Mouse (Mus musculus) c-Kit-positive CD71-positive TER-119-positive erythroid progenitor cells, embryonic 14.5 days (primary cell): ENCODE data around the gene Gng10.
A peak's percentile ranks its signal among the peaks of the same experiment; 100 is the strongest.

Experiments
- DNase-seq: peaks from one replicate; pipeline ENCODE4 v3.0.0-alpha.2; 2013; ENCODE audit warnings: low spot score

Gene Gng10

DNA sequence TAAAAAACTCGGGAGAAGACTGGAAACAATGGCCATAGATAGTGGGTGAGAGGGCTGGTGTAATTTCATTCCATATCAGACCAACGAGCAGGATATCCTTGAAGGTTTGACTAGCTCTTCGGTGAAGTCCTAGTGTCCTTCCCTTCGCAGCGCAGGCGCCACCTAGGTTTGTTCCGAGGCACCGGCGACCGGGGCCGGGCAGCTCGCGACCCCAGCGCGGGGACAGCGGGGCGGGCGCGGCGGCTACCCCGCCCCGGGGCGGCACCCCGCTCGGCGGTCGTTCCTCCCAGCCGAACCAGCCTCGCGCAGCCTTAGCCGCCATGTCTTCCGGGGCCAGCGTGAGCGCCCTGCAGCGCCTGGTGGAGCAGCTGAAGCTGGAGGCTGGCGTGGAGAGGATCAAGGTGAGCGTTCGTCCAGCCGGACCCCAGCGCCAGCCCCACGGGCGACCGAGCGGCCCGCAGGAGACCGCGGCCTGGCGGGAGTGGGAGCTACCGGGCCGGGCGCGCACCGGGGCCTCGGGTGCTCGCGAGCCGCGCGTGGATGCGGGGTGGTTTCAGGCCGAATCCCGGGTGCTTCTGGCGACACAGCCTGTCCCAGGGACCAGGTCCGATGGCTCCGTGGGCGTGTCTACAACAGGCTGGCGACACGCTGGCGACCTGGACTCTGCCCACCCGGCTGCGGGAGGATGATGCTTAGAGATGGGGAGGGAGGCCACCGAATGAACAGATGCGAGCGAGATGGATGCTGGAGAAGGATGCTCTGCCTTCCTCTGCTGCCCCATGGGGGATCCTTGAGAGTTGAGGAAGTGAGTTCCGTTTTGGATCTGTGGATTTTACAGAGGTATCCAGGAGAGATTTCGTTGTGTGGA is at the start of gene Gng10:
Gene Gng10 (plus strand): TSS at position 171 of the 868 bp plus-strand sequence.
- DNase-seq: peak; percentile 54

GRCm38 (mm10) chr4:58985157-58985648 is 49.7 kb upstream of the Gng10 start:
- DNase-seq: peak; percentile 86

DNA sequence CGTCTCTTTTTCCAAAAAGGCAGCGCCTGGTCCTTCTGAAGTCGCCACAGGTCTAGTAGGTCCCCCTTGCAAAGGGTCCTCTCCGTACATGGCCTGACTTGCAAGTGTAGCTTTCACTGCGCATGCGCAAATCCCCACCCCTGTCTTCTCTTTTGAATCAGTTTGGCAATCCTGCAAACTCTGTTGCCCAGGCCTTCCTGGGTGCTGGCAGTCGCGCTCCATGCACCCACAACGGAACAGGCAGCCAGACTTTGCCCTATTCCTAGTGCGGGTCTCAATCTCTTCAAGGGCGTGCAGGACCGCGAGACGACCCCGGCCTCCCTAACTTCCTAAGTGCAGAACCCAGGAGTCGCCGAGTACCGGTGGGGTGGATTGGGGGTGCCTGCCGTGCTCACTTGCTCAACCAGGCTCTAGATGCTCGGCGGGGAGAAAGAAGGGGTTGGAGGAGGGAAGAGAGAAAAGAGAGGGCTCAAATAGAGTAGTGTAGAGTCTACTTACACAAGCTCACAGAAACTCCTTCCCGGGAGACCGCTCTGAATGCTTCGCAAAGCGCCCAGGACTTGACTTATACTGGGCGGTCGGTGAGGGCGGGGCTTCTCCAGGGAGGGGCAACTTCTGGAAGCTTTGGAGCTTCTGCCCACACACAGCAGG is 48.2 kb upstream of the Gng10 start, which contains the start of gene Ptgr1:
Gene Ptgr1 (minus strand): TSS at position 580 of the 651 bp plus-strand sequence.
- peak; percentile 86 for DNase-seq

GRCm38 (mm10) chr4:58989303-58989898 is 45.5 kb upstream of the Gng10 start:
- DNase-seq: no peak

GRCm38 (mm10) chr4:58990609-58991434 is 44.1 kb upstream of the Gng10 start:
- peak; percentile 58 for DNase-seq

GRCm38 (mm10) chr4:58992195-58992594 is 42.7 kb upstream of the Gng10 start:
- no peak for DNase-seq

DNA sequence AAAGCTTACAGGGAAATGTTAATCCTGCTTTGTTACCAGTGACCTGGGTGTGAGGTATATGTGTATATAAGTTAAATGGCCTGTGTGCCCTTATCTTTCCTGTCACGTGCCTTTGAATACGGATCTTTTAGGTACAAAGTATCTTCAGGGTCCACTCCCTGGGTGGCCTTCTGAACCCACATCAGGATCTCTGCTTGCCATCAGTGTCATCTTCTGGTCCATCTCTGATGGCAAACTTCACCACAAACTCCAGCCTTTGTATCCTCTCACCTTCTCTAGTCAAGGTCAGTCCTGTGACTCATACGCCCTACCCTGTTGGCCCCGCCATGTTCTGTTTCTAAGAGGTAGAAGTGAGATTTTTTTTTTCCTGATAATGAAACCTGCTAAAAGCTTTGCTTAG is 40.1 kb upstream of the Gng10 start, which contains the start of gene Dnajc25:
Gene Dnajc25 (plus strand): TSS at position 301 of the 400 bp plus-strand sequence.
- no peak for DNase-seq

GRCm38 (mm10) chr4:58995251-58995693 is 39.6 kb upstream of the Gng10 start:
- DNase-seq: no peak

DNA sequence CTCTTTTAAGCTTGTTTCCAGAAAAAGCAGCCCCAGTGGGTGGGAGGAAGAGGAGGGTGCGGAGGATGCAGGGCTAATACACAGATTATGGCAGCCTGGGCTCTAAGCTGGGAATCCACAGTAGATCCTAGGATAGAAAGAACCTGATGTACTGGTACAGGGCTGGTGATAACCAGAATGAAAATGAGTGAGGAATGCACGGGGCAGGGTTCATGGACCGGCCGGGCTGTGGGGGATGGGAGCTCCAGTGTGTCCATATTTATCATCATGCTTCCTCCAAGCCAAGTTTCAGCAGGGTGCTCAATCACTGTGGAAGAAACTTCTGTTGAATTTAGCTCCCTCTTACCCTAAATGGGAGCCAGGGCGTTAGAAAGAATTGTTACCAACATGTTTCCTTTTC is 37.8 kb upstream of the Gng10 start:
- DNase-seq: no peak

DNA sequence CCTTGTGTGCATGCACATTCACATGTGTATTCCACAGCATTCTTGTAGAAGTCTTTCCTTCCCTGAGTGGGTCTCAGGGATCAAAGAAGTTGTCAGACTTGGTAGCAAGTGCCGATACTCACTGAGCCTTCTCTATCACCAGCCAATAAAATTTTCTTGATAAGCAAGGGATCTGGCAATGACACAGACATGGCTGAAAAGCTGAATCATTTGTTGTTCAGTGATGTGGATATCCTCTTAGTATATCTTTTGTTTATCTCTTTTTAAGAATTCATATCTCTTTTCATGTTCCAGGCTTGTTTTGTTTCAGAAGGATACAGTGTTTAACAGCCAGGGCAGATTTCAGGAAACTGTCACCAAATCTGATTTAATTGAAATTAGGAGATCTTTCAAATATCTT is 36.2 kb upstream of the Gng10 start:
- no peak for DNase-seq

DNA sequence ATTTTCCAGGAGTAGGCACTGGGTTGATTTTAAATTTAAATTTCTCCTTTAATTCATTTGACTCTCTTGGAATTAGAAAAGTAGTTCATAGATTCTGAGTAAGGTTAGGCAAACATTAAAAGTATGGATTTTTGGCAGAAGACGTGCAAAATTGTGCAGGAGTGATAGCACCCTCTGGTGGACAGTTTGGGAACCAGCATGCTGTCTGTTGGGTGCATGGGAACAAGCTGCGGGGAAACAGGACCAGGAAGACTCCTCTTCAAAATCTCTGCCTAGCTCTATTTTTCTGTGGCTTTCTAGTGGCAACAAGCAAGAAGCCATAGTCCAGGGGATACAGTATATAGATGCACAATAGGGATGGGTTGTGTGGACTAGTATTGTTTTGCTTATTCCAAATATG is 35.2 kb upstream of the Gng10 start:
- DNase-seq: peak; percentile 72

DNA sequence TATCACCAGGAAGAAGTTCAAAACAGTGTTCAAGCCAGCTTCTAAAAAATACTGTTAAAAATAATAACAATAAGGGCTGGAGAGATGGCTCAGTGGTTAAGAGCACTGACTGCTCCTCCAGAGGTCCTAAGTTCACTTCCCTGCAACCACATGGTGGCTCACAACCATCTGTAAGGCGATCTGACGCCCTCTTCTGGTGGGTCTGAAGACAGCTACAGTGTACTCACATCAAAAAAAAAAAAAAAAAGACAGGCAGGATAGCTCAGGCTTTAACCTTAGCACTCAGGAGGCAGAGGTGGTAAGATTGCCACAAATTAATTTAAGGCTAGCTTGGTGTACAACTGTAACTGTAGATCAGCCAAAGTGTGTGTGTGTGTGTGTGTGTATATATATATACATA is 34.3 kb upstream of the Gng10 start:
- DNase-seq: peak; percentile 55

- peak; percentile 87 for DNase-seq
These were observed 31.7 kb upstream of the Gng10 start, which contains the start of gene Gm20503 for GRCm38 (mm10) chr4:59002948-59003805. Gene Gm20503 (plus strand): TSS chr4:59003210.

- DNase-seq: no peak
These were observed 31.1 kb upstream of the Gng10 start for GRCm38 (mm10) chr4:59003806-59004200.

GRCm38 (mm10) chr4:59006211-59006610 is 28.7 kb upstream of the Gng10 start:
- DNase-seq: no peak

DNA sequence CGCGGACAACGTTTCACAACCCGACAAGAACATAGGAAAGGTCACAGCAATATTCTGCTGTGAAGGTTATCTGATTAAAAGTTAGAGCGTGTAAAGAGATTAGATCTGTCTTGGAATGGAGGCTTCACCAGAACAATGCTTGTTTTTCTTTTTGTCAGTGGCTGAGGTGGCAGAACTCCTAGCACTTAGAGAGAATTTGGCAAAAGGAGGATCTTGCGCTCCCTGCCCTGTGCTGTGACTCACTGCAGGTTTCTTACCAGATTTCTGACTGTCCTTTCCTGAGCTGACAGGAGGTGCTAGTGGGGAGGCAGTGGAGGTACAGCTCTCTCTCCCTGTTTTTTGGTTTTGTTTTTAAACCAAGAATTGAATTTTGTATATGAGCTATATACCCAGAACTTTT is 27.9 kb upstream of the Gng10 start:
- DNase-seq: no peak

DNA sequence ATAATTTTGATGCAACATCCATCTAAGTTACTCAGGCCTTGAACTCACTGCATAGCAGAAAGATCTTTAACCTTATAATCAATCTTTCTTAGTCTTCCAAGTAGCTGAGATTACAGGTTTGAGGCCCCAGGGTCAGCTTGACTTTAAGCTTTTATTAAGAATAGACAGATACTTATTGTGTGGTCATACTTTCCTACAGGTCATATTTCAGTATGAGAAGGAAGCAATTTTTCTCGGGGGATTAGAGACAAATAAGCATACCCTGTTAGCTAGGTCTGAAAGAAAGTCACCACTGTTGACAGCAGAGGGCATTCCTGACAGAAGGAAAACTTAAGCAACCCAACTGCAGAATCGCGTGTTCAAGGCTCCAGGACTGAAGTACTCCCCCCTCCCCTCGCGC is 26.9 kb upstream of the Gng10 start:
- DNase-seq: no peak

DNA sequence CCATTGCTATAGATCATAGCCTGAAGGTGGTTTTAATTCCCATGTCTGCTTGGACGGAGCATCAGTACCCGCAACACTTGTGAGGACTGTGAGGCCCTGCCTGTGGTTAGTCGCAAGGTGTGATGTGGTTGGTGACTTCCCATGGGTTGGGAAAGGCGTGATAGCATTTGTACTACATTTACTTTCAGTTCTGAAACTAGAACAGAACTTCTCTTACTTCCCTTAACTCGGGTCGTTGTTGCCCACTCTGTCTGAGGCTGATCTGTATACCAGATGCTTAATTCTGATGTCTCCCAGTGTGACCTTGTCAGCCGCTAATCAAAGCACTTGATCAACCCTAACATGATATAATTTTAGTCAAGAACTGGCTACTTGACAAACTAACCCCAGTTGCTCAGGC is 25.7 kb upstream of the Gng10 start:
- DNase-seq: no peak

DNA sequence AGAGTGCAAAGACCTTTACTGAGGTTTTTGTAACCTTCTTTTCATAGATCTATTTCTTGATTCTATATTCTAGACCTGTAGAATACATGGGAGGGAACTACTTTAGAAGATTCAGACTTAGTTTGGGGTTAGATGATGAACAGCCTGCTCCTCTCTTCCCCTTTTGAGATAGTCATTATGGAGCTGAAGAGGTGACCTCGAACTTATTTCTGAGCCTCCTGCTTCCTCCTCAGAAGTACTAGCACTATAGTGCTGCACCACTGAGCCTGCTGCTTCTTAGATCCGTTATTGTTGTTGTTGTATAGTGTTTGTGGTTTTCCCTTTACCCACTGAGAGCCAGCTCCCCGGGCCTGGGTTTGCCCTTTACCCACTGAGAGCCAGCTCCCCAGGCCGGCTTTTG is 25.2 kb upstream of the Gng10 start:
- no peak for DNase-seq

- no peak for DNase-seq
These were observed 23.4 kb upstream of the Gng10 start for GRCm38 (mm10) chr4:59011446-59011845.

- no peak for DNase-seq
These were observed 19.7 kb upstream of the Gng10 start for GRCm38 (mm10) chr4:59015181-59015580.
